Mouse (Mus musculus) lung, postnatal 10 days (tissue): ENCODE results near the gene Mcrip1.

Experiments used
- DNase-seq: peaks from one replicate; pipeline ENCODE4 v3.0.0; 2021

The Mcrip1 gene

GRCm38 (mm10) chr11:120509940-120510339, 39.6 kb downstream of the Mcrip1 start:
- no peak for DNase-seq

- DNase-seq, result no peak
Measured at GRCm38 (mm10) chr11:120508290-120508870, 41.1 kb downstream of the Mcrip1 start.

GRCm38 (mm10) chr11:120507611-120508289, 41.8 kb downstream of the Mcrip1 start:
- peak; percentile 64 for DNase-seq

GRCm38 (mm10) chr11:120506899-120507298, 42.6 kb downstream of the Mcrip1 start:
- DNase-seq, result peak; percentile 63

- DNase-seq, result no peak
Measured at GRCm38 (mm10) chr11:120505661-120506060, 43.9 kb downstream of the Mcrip1 start.

- DNase-seq, result no peak
Measured at GRCm38 (mm10) chr11:120501701-120502100, 47.8 kb downstream of the Mcrip1 start.

GRCm38 (mm10) chr11:120501018-120501417, 48.5 kb downstream of the Mcrip1 start:
- DNase-seq, result no peak

- DNase-seq, result peak; percentile 68
Measured at GRCm38 (mm10) chr11:120500357-120500756, 49.2 kb downstream of the Mcrip1 start.

GRCm38 (mm10) chr11:120499894-120500293, 49.6 kb downstream of the Mcrip1 start:
- DNase-seq, result no peak

GRCm38 (mm10) chr11:120498891-120499290, 50.6 kb downstream of the Mcrip1 start:
- DNase-seq, result no peak

- no peak for DNase-seq
Measured at GRCm38 (mm10) chr11:120498226-120498625, 51.3 kb downstream of the Mcrip1 start.

GRCm38 (mm10) chr11:120497436-120497835, 52.1 kb downstream of the Mcrip1 start:
- no peak for DNase-seq

GRCm38 (mm10) chr11:120493911-120494310, 55.6 kb downstream of the Mcrip1 start:
- no peak for DNase-seq

- DNase-seq, result no peak
Measured at GRCm38 (mm10) chr11:120493351-120493750, 56.2 kb downstream of the Mcrip1 start.
